Mouse (Mus musculus): ENCODE measurements at regions not wholly inside any gene's neighbourhood (a gene's known extent, or its start where the extent isn't known, plus 50 kb on each side); places are given as distances from the start of the nearest gene placed in this dataset.

DNA sequence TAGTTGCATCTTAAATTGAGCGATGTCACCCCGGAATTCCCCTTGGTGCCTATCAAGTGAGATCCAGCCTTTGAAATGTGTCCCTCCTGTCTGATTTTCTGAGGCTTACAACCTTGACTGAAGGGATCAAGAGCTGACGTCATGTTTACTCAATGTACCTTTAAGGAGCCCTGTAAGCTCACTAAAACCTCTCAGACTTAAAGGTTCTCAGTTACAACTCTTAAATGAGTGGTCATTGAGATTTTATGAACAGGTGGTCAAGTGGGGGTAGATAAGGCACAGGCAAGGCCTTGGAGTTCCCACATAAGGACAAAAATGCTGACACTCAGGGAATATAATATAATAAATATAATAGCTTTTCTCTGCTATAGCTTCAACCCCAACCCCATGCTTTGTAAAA lies 392.4 kb downstream of the Gsdmc2 start:
- TF ChIP-seq CTCF (IDR thresholded peaks at IDR 0.05; ENCODE audit: borderline replicate concordance, control insufficient read depth, extremely low read depth, insufficient read depth, low read length, poor library complexity) = no peak
- TF ChIP-seq POLR2A (IDR thresholded peaks at IDR 0.05; ENCODE audit: control insufficient read depth, extremely low read depth, insufficient read depth, low read length, poor library complexity) = no peak
